Mouse (Mus musculus): ENCODE results near the gene Hexdc.

The Hexdc gene

GRCm38 (mm10) chr11:121204161-121205006 lies at the start of gene Hexdc, which contains the start of gene Ogfod3:
Gene Hexdc, plus strand, starts transcription at chr11:121204433.
Gene Ogfod3, minus strand, starts transcription at chr11:121204711.
- H3K36me3 ChIP-seq (ENCODE audit: insufficient read depth, low read length) = peaks cover 17% of the 10 kb centered on the region
- no peaks in the 10 kb centered on the region for H3K27me3 ChIP-seq (ENCODE audit: insufficient read depth, low read length)
- no peaks in the 10 kb centered on the region for H3K9me3 ChIP-seq (ENCODE audit: low read length)
- H3K4me3 ChIP-seq (replicated peaks; ENCODE audit: low read length) = peak within 1 kb of the TSS; percentile 94
- TF ChIP-seq CTCF (conservative IDR thresholded peaks at IDR 0.05; ENCODE audit: low read length) = no peak
- no peak for TF ChIP-seq NANOG (IDR thresholded peaks at IDR 0.05; ENCODE audit: borderline replicate concordance, low read length)
- no peak for TF ChIP-seq POU5F1 (IDR thresholded peaks at IDR 0.05; ENCODE audit: borderline replicate concordance, low read length)
- H3K4me1 ChIP-seq (replicated peaks; ENCODE audit: low read depth, low read length) = peaks cover 17% of the 10 kb centered on the region

DNA sequence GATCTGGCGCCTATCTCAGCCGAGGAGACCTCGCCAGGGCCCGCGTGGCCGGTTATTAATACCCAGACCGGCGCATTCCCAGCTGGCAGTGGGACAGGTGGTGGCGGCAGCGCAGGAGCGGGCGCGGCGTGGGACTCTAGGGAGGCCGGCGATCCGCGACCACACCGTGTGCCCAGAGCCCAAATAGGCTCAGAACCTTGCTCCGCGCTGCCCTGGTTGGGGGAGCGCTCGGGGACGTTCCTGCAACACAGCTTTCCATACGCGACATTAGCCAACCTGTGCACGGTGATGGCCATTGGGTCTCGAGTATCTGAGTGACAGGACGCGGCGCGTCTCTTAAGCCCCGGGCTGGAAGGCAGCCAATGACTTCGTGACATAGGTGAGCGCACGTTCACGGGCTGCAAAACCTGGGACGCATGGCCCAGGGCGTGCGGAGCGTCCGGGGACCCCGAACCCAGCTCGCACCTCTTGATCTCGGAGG lies 47.8 kb upstream of the Hexdc start:
- Histone ChIP-seq H3K4me1 (replicated peaks; ENCODE audit: low read depth, low read length) (peaks cover 41% of the 10 kb centered on the region), H3K27me3 (ENCODE audit: insufficient read depth, low read length) (peaks cover 76% of the 10 kb centered on the region), H3K9me3 (ENCODE audit: low read length) (peaks cover 4% of the 10 kb centered on the region; the same call in 1 of the 2 replicates), H3K36me3 (ENCODE audit: insufficient read depth, low read length) (peaks cover 10% of the 10 kb centered on the region), H3K4me3 (replicated peaks; ENCODE audit: low read length) (peak overlapping the region; percentile 74)
- TF ChIP-seq CTCF (conservative IDR thresholded peaks at IDR 0.05; ENCODE audit: low read length) (no peak), NANOG (IDR thresholded peaks at IDR 0.05; ENCODE audit: borderline replicate concordance, low read length) (no peak), POU5F1 (IDR thresholded peaks at IDR 0.05; ENCODE audit: borderline replicate concordance, low read length) (no peak)

DNA sequence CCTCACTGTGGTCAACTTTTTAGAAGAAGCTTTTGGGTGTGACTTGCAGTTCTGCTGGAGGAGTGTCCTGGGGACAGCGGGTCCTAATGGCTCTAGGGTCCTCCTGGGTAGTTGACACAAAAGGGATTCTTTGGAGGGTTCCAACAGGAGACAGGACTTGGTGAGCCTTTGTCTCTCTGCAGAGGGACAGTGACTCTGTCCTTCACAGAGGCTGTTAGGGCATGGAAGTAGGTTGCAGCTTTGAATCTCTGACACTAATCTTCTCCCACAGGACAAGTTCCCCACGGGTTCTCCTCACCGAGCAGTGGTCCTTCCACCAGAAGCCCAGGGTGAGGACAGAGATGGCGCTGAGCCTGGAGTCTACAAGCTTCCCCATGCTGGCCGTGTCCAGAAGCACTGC lies 44.3 kb upstream of the Hexdc start, which contains the start of gene Uts2r:
TSS of gene Uts2r (plus strand) at position 301 of the 400 bp plus-strand sequence.
- H3K27me3 ChIP-seq (ENCODE audit: insufficient read depth, low read length) = peaks cover 75% of the 10 kb centered on the region
- peaks cover 34% of the 10 kb centered on the region for H3K4me1 ChIP-seq (replicated peaks; ENCODE audit: low read depth, low read length)
- no peak for TF ChIP-seq POU5F1 (IDR thresholded peaks at IDR 0.05; ENCODE audit: borderline replicate concordance, low read length)
- TF ChIP-seq CTCF (conservative IDR thresholded peaks at IDR 0.05; ENCODE audit: low read length) = no peak
- TF ChIP-seq NANOG (IDR thresholded peaks at IDR 0.05; ENCODE audit: borderline replicate concordance, low read length) = no peak
- H3K4me3 ChIP-seq (replicated peaks; ENCODE audit: low read length) = peak within 1 kb of the TSS; percentile 54
- H3K9me3 ChIP-seq (ENCODE audit: low read length) = peaks cover under 1% of the 10 kb centered on the region; the same call in 1 of the 2 replicates
- no peaks in the 10 kb centered on the region for H3K36me3 ChIP-seq (ENCODE audit: insufficient read depth, low read length)

DNA sequence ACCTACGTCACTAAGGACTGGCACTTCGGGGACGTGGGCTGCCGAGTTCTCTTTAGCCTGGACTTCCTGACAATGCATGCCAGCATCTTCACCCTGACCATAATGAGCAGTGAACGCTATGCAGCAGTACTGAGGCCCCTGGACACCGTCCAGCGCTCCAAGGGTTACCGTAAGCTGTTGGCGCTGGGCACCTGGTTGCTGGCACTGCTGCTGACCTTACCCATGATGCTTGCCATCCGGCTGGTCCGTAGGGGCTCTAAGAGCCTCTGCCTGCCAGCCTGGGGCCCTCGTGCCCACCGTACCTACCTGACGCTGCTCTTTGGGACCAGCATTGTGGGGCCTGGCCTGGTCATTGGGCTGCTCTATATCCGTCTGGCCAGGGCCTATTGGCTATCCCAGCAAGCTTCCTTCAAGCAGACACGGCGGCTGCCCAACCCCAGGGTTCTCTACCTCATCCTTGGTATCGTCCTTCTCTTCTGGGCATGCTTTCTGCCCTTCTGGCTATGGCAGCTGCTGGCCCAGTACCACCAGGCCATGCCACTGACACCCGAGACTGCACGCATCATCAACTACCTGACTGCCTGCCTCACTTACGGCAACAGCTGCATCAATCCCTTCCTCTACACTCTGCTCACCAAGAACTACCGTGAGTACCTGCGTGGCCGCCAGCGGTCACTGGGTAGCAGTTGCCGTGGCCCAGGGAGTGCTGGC lies 43.4 kb upstream of the Hexdc start:
- peak overlapping the region; percentile 54 for H3K4me3 ChIP-seq (replicated peaks; ENCODE audit: low read length)
- peaks cover 69% of the 10 kb centered on the region for H3K27me3 ChIP-seq (ENCODE audit: insufficient read depth, low read length)
- H3K9me3 ChIP-seq (ENCODE audit: low read length) = no peaks in the 10 kb centered on the region; the same call in 1 of the 2 replicates
- TF ChIP-seq POU5F1 (IDR thresholded peaks at IDR 0.05; ENCODE audit: borderline replicate concordance, low read length) (no peak), CTCF (conservative IDR thresholded peaks at IDR 0.05; ENCODE audit: low read length) (no peak), NANOG (IDR thresholded peaks at IDR 0.05; ENCODE audit: borderline replicate concordance, low read length) (no peak)
- peaks cover 27% of the 10 kb centered on the region for H3K4me1 ChIP-seq (replicated peaks; ENCODE audit: low read depth, low read length)
- H3K36me3 ChIP-seq (ENCODE audit: insufficient read depth, low read length) = no peaks in the 10 kb centered on the region

GRCm38 (mm10) chr11:121163751-121164150 lies 40.5 kb upstream of the Hexdc start:
- Histone ChIP-seq H3K27me3 (ENCODE audit: insufficient read depth, low read length) (peaks cover 53% of the 10 kb centered on the region), H3K9me3 (ENCODE audit: low read length) (no peaks in the 10 kb centered on the region), H3K4me1 (replicated peaks; ENCODE audit: low read depth, low read length) (peaks cover 15% of the 10 kb centered on the region), H3K36me3 (ENCODE audit: insufficient read depth, low read length) (no peaks in the 10 kb centered on the region), H3K4me3 (replicated peaks; ENCODE audit: low read length) (no peak overlapping the region)
- TF ChIP-seq CTCF (conservative IDR thresholded peaks at IDR 0.05; ENCODE audit: low read length) = no peak
- TF ChIP-seq POU5F1 (IDR thresholded peaks at IDR 0.05; ENCODE audit: borderline replicate concordance, low read length) = no peak
- no peak for TF ChIP-seq NANOG (IDR thresholded peaks at IDR 0.05; ENCODE audit: borderline replicate concordance, low read length)

DNA sequence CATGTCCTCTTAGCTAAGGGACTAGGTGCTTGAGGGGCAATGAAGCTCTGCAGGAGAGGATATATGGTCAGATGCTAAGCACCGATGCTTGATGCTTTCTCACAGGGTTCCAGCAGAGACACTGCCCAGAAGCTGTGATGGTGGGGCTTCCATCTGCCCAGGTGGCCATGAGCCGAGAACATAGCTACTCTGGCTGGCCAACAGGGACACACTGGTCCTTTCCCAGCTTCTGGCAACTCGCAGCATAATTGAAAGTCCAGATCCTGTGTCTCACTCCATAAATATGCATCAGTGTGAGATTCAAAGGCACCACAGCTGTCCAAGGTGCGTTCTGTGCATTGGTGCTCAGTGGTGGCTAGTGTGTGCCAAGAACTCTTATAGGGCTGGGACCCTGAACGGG lies 31.0 kb upstream of the Hexdc start:
- Histone ChIP-seq H3K27me3 (ENCODE audit: insufficient read depth, low read length) (no peaks in the 10 kb centered on the region; the same call in 1 of the 2 replicates), H3K9me3 (ENCODE audit: low read length) (no peaks in the 10 kb centered on the region), H3K4me1 (replicated peaks; ENCODE audit: low read depth, low read length) (peaks cover 11% of the 10 kb centered on the region), H3K36me3 (ENCODE audit: insufficient read depth, low read length) (no peaks in the 10 kb centered on the region), H3K4me3 (replicated peaks; ENCODE audit: low read length) (no peak overlapping the region)
- TF ChIP-seq CTCF (conservative IDR thresholded peaks at IDR 0.05; ENCODE audit: low read length) = no peak
- TF ChIP-seq NANOG (IDR thresholded peaks at IDR 0.05; ENCODE audit: borderline replicate concordance, low read length) = no peak
- no peak for TF ChIP-seq POU5F1 (IDR thresholded peaks at IDR 0.05; ENCODE audit: borderline replicate concordance, low read length)

DNA sequence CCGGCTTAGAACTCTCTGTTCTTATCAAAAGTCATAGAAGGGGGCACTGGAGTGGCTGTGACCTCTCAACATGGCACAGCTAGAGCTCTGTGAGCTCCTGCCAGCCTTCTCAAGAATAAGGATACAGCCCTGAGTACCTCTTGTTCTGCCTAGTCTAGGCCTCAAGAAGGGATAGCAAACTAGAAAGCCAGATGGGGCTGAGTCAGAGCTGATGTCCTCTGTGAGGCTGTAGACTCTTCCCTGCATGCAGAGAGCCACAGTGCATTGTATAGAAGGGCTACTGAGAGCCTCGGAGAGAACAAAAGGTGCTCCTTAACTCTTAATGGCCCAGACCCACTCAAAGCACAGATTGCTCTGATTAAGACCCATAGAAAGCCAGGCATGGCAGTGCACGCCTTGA lies 30.0 kb upstream of the Hexdc start:
- Histone ChIP-seq H3K36me3 (ENCODE audit: insufficient read depth, low read length) (no peaks in the 10 kb centered on the region), H3K4me1 (replicated peaks; ENCODE audit: low read depth, low read length) (peaks cover 11% of the 10 kb centered on the region), H3K27me3 (ENCODE audit: insufficient read depth, low read length) (no peaks in the 10 kb centered on the region; the same call in 1 of the 2 replicates), H3K9me3 (ENCODE audit: low read length) (no peaks in the 10 kb centered on the region), H3K4me3 (replicated peaks; ENCODE audit: low read length) (no peak overlapping the region)
- TF ChIP-seq POU5F1 (IDR thresholded peaks at IDR 0.05; ENCODE audit: borderline replicate concordance, low read length) (no peak), NANOG (IDR thresholded peaks at IDR 0.05; ENCODE audit: borderline replicate concordance, low read length) (no peak), CTCF (conservative IDR thresholded peaks at IDR 0.05; ENCODE audit: low read length) (no peak)
